Mouse (Mus musculus) heart, adult 18-20 months (tissue): Measurements from ENCODE around the gene Alpk1. TPM values are rescaled to one million over a fixed set of nuclear protein-coding genes. Genes with fewer than 3 reads are reported as not detected.

ENCODE experiments used
- DNase-seq, 2 experiments: peaks; one replicate each; pipeline ENCODE4 v3.0.0; 2021 to 2022; ENCODE audit warnings: mixed read lengths in 1 of 2
- long read RNA-seq, 2 experiments: library from polyadenylated mRNA; stranded (forward); transcript quantifications; one replicate each; pipeline ENCODE4 v2.0.0; 2021
- total RNA-seq, 2 experiments: library from RNA; stranded (reverse); gene quantifications; 2 replicates each; pipeline ENCODE4 v1.2.3; 2021

The Alpk1 gene
- total RNA-seq = 1 to 10 TPM; 2.1 to 2.8 TPM
- long read RNA-seq, experiment 1, full-length matches to known transcripts = 1 of 2 reads
- long read RNA-seq, experiment 1, partial matches to known transcripts = 0 of 2 reads
- long read RNA-seq, experiment 1, other reads (novel, unspliced or antisense) = 1 of 2 reads
- long read RNA-seq, experiment 2 = 0 reads

- peak; percentile 87 to 90 for DNase-seq
Observed at GRCm38 (mm10) chr3:127780021-127780644, at the start of gene Alpk1. Gene Alpk1 (minus strand): TSS chr3:127780527.

- peak; percentile 31 to 43 for DNase-seq
Observed at GRCm38 (mm10) chr3:127827123-127827522, 46.8 kb upstream of the Alpk1 start.

- no peak for DNase-seq
Observed at GRCm38 (mm10) chr3:127826503-127826902, 46.2 kb upstream of the Alpk1 start.

GRCm38 (mm10) chr3:127823886-127824863 is 43.8 kb upstream of the Alpk1 start:
- no peak for DNase-seq

DNA sequence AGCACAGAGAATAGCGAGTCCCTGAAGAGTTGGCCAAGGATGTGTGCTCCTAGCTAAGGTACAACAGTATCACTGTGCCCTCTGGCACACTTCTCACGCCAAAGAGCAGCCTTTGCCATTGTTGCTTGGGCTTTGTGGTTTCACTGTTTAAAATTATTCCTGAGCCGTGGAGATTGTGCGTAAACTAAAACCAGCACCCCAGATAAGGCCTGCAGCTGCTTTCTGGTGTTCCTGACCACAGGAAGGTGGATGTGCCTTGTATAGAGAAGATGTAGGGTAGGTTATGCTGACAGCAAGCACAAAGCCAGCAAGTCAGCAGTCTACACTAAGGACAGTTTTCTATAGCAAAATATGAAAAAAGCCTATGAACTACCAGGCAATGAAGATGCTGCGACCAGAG is 40.9 kb upstream of the Alpk1 start:
- no peak for DNase-seq

GRCm38 (mm10) chr3:127820400-127820799 is 40.1 kb upstream of the Alpk1 start:
- DNase-seq = no peak

DNA sequence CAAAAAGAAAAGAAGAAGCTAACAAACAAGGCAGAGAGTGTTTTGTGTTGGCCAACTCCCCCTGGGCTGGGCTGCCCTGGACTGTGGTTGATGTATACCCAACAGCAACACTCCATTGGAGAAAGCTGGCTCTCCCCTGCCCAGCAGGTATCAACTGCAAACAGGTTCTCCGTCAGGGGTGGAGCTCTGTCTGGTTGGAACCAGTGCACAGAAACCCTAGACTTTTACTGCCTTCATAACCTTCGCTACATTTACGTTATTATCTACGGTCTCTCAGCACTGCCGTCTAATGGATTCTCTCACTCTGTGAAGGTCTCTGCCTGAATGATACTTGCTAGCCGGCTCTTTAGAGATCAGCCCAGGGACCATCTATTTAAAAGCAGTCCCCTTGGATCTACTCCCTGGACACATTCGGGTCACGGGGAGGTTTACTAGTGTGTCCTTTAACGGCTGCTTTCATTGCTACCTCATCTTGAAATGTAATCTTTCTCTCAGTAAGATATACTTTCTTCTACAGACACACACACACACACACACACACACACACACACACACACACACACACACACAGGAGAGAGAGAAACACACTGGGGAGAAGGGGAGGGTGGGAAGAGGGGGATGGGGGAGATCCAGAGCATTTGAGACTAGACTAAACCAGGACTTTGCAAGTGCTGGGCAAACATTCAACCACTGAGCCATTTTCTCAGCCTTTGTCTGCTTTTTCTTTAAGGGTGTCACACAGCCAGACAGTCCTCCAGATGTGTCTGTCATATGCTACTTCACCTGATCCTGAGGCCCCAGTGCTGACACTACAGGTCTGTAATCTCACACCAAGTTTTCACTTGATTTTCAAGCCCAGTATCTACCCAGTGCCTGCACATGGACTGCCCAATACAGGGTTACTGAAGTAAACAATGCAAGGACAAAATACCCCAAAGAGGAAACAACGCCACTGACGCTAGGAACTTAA is 38.7 kb upstream of the Alpk1 start:
- DNase-seq = no peak

GRCm38 (mm10) chr3:127817120-127817683 is 36.9 kb upstream of the Alpk1 start:
- DNase-seq = no peak

GRCm38 (mm10) chr3:127809103-127809502 is 28.8 kb upstream of the Alpk1 start:
- DNase-seq = no peak

- no peak for DNase-seq
Observed at GRCm38 (mm10) chr3:127807846-127808245, 27.5 kb upstream of the Alpk1 start.

DNA sequence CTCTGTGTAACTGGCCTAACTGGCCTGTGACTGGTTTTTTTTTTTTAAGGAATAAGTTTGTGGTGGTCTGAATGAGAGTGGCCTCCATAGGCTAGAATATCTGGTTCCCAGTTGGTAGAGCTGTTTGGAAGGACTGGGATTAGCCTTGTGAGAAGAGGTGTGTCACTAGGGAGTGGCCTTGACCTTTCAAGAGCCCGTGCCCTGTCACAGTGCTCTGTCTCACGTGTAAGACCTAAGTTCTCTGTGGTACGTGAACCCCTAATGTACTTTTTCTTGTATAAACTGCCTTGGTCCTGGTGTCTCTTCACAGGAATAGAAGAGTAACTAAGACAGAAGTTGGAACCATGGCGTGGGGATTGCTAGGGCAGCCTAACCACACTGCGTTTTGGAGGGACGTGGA is 25.7 kb upstream of the Alpk1 start:
- DNase-seq = no peak

GRCm38 (mm10) chr3:127805071-127805470 is 24.7 kb upstream of the Alpk1 start:
- DNase-seq = no peak

DNA sequence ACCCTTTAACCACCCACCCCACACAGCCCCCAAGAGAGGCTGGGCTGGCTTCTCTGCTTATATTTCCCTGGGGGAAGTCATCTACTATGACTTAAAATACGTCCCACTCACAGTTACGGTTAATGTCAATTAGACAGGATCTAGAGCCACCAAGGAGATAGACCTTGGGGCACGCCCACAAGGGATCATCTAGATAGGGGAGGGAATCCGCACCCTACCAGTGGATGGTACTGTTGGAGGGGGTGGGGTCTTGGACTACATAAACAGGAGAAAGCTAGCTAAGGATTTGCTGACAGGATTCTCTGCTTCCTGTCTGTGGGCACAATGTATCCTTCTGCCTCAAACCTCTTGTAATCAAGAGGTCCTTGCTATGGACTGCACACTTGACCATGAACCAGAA is 24.1 kb upstream of the Alpk1 start:
- DNase-seq = no peak

- peak; percentile 47 to 50 for DNase-seq
Observed at GRCm38 (mm10) chr3:127802814-127803213, 22.5 kb upstream of the Alpk1 start.

DNA sequence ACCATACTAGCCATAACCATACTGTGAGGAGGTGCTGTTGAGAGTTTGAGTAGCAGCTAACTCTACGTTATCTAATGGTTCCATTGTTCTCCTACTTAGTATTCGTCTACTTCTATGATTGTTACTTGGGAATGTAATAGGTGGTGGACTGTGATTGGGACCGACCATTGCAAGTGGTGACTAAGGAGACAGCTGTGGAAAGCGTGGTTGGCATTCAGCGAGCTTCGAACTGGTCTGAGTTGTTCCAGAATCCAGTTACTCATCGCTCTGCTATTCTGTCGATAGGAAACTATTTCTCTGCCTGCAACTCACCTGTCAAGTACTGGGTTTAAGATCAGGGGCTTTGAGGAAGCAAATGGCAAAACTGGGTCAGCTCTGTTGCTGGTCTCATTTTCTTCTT is 20.8 kb upstream of the Alpk1 start:
- DNase-seq = no peak

GRCm38 (mm10) chr3:127796271-127796670 is 15.9 kb upstream of the Alpk1 start:
- DNase-seq = no peak

GRCm38 (mm10) chr3:127795762-127796161 is 15.4 kb upstream of the Alpk1 start:
- no peak for DNase-seq

DNA sequence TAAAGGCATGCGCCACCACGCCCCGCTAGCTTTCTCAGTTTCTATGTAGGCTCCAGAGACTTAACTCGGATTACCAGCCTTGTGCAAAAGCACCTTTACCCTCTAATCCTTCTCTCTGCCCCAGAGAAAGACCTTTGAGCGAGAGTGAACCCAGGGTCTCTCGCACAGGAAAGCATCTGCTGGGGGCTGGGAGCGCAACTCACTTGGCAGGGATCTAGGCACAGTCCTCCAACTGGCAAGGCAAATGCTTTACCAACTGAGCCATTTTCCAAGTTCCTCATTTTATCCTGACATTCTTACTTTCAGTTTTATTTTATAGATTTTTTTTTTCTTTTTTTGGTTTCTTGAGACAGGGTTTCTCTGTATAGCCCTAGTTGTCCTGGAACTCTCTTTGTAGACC is 12.7 kb upstream of the Alpk1 start:
- peak in 1 of 2 experiments; percentile 13 for DNase-seq

DNA sequence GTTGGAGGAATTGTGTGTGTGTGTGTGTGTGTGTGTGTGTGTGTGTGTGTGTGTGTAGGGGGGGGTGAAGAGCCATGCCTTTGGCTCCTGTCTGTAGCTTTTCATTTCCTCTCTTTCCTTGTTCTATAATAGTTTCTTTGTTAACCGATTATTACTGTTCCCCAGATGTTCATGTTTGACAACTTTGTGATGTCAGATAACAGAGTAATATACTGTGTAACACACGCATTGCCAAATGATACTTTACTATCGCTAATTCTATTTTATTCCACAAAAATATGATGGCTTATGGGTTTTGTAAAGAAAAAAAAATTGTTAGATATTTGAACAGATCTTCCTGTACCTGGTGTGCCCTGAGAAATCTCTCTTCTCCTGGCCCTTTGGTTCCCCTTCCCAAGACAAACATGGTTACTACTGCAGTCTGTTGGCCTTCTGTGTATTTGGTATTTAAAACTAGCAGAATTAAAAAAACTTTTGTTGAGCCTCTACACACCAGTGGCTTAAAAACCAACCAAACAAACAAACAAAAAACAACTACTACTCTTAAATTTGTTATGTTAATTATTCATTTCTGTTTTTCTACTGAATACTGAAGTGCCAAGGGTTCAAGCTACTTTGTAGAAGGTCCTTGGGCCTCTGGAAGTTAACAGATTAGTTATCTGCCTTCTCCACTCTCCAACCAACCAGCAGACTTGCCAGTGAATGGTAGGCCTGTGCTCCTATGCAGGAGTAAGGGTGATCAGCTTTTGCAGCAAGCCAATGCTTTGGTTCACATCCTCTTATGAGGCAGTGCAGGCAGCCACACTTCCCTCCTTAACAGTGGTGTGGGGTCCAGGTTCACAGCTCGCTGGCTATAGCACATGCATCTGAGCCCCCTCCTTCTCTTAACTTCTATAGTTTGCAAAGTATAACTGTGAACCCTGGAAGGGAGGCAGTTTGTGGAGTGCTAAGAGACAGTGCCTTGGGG is 11.6 kb upstream of the Alpk1 start:
- DNase-seq = no peak

GRCm38 (mm10) chr3:127791056-127791483 is 10.7 kb upstream of the Alpk1 start:
- DNase-seq = peak; percentile 26 to 42
